In the genomic region with DNA sequence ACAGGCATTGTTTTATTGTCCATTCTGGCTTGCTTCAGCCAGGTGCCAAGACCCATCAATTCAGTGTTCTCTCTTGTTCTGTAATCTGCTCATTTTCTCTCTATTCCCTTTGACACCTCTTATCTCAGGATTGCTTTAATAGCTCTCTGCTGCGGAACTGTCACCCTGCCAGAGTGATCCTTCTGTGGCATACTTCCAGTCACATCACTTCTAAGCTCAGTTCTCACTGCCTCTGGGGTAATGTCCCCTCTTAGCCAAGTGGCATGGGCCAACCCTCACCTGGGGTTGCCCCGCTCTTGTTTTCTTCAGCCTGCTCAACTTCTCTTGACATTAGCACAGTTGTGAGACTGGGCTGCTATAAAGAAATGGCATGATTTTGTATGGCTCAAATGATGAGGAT, we compare ENCODE assay signal across 30 mouse cellular contexts.
DNase-seq lines count a peak whose midpoint lies in the region; ATAC-seq lines count a peak whose summit lies in the region.
"Had no signal": no experiment of that assay in that cellular context is flagged by ENCODE, and none has a peak within 500 bp of the region (broad histone marks: within the 10 kb centered on the region; RNA-seq: fewer than 3 reads in every experiment).

No protein-coding gene starts in this region.

- no peak overlapping the region for H3K27ac ChIP-seq in heart, embryonic 10.5 days
- no peak overlapping the region for H3K27ac ChIP-seq in heart, embryonic 16.5 days (ENCODE audit: low read length)
- H3K27ac ChIP-seq: embryonic facial prominence, embryonic 13.5 days; forebrain, embryonic 10.5 days; forebrain, embryonic 15.5 days; gastrocnemius, adult 2 months; hindbrain, embryonic 13.5 days; kidney, postnatal 0 days; liver, embryonic 14.5 days; midbrain, embryonic 15.5 days; stomach, postnatal 0 days had no signal

- 64% methylated on average over 2 of the region's 2 CpGs for WGBS in heart, embryonic 10.5 days
- 43% methylated on average over 2 of the region's 2 CpGs for WGBS in heart, embryonic 16.5 days

- H3K27me3 ChIP-seq in heart, embryonic 10.5 days (ENCODE audit: insufficient read depth, poor library complexity, severe bottlenecking) = no peaks in the 10 kb centered on the region
- no peaks in the 10 kb centered on the region for H3K27me3 ChIP-seq in heart, embryonic 16.5 days (ENCODE audit: control insufficient read depth, insufficient read depth, low read length)
- H3K27me3 ChIP-seq: embryonic facial prominence, embryonic 13.5 days; forebrain, embryonic 15.5 days; hindbrain, embryonic 13.5 days; midbrain, embryonic 15.5 days had no signal

- H3K36me3 ChIP-seq in heart, embryonic 10.5 days = no peaks in the 10 kb centered on the region
- H3K36me3 ChIP-seq in heart, embryonic 16.5 days (ENCODE audit: control insufficient read depth, insufficient read depth) = no peaks in the 10 kb centered on the region
- H3K36me3 ChIP-seq: embryonic facial prominence, embryonic 13.5 days; forebrain, embryonic 10.5 days; forebrain, embryonic 15.5 days; G1E; hindbrain, embryonic 13.5 days; midbrain, embryonic 15.5 days had no signal

- ATAC-seq in heart, embryonic 16.5 days (replicated peaks; ENCODE audit: extremely low read depth, insufficient read depth, low FRiP score) = 0 out of 2 replicates have a peak, but pooled peaks have one; percentile 63
- ATAC-seq: forebrain, embryonic 15.5 days; intestine, embryonic 16.5 days; midbrain, embryonic 15.5 days had no signal

- H3K4me2 ChIP-seq in heart, embryonic 16.5 days (ENCODE audit: low read depth, low read length) = no peak overlapping the region
- H3K4me2 ChIP-seq: embryonic facial prominence, embryonic 13.5 days; forebrain, embryonic 15.5 days; hindbrain, embryonic 13.5 days; midbrain, embryonic 15.5 days had no signal

- intact Hi-C loops in heart, postnatal 36 days (cut with DNase I) = no loop called here

- H3K9ac ChIP-seq in heart, embryonic 16.5 days (ENCODE audit: low read length) = no peak overlapping the region
- H3K9ac ChIP-seq: embryonic facial prominence, embryonic 13.5 days; forebrain, embryonic 15.5 days; hindbrain, embryonic 13.5 days; liver, embryonic 14.5 days; midbrain, embryonic 15.5 days had no signal

- no peak overlapping the region for H3K4me3 ChIP-seq in heart, embryonic 10.5 days
- no peak overlapping the region for H3K4me3 ChIP-seq in heart, embryonic 16.5 days (ENCODE audit: low read length)
- H3K4me3 ChIP-seq: embryonic facial prominence, embryonic 13.5 days; forebrain, embryonic 10.5 days; forebrain, embryonic 15.5 days; gastrocnemius, adult 2 months; hindbrain, embryonic 13.5 days; midbrain, embryonic 15.5 days had no signal

- H3K9me3 ChIP-seq in heart, embryonic 10.5 days = no peaks in the 10 kb centered on the region
- no peaks in the 10 kb centered on the region; the same call in 1 of the 2 replicates for H3K9me3 ChIP-seq in heart, embryonic 16.5 days (replicated peaks; ENCODE audit: control insufficient read depth, low read length)
- H3K9me3 ChIP-seq: embryonic facial prominence, embryonic 13.5 days; forebrain, embryonic 10.5 days; forebrain, embryonic 15.5 days; hindbrain, embryonic 13.5 days; midbrain, embryonic 15.5 days had no signal

- H3K4me1 ChIP-seq in heart, embryonic 10.5 days = no peaks in the 10 kb centered on the region
- H3K4me1 ChIP-seq in heart, embryonic 16.5 days (ENCODE audit: control insufficient read depth, insufficient read depth, low read length) = 0 out of 2 replicates have a peak, but pooled peaks cover 6% of the 10 kb centered on the region
- H3K4me1 ChIP-seq: embryonic facial prominence, embryonic 13.5 days; forebrain, embryonic 15.5 days; hindbrain, embryonic 13.5 days; midbrain, embryonic 15.5 days had no signal

- peak; percentile 93 for DNase-seq in heart, adult 11 months
- no peak for DNase-seq in heart, embryonic 10.5 days (ENCODE audit: low spot score)
- peak; percentile 35 for DNase-seq in MN1 (ENCODE audit: low spot score)
- DNase-seq in heart, postnatal 36 days = peak; percentile 38 to 39
- DNase-seq in retina, postnatal 1 day = no peak
- no peak for DNase-seq in cerebellum, postnatal 25 days
- DNase-seq: adrenal gland, postnatal 25 days; cerebellum, adult 8-10 months; gastrocnemius, adult 2 months; gastrocnemius, postnatal 36 days; kidney, adult 8-10 months; kidney, postnatal 4 days; layer of hippocampus, postnatal 36 days; liver; lung, adult 2 months; lung, postnatal 10 days; right cerebral cortex, postnatal 4 days; thymus, adult 18-20 months; thymus, postnatal 25 days had no signal

Comparison
In these comparisons a context has a peak if more than half of its experiments do, and no peak if none do; other contexts are left out.
1. DNase-seq: peak in heart, adult 11 months (single experiment), MN1 (single experiment) and heart, postnatal 36 days (2 of 2); none in heart, embryonic 10.5 days (single experiment), retina, postnatal 1 day (single experiment) and cerebellum, postnatal 25 days (0 of 2).